Mouse (Mus musculus) midbrain, embryonic 16.5 days (tissue): ENCODE data around the gene Gper1. TPM values are rescaled to one million over a fixed set of nuclear protein-coding genes. Genes with fewer than 3 reads are reported as not detected.

Experiments used
- ATAC-seq: fragments of 200-750 bp; cut with Nextera tagmentation; 2 replicates; pipeline ENCODE4 v1.8.0; 2017; ENCODE audit warnings: moderate TSS enrichment
- H3K27ac ChIP-seq: fragments of 300-500 bp; sonication (generic); 2 replicates; pipeline ENCODE4 v1.5.1; 2014; ENCODE audit warnings: mild to moderate bottlenecking, low read length, mixed read lengths
- H3K27me3 ChIP-seq: fragments of 300-500 bp; sonication (generic); 2 replicates; pipeline ENCODE4 v1.6.1; 2014; ENCODE audit warnings: low read depth, low read length, mixed read lengths; ENCODE audit not compliant: control insufficient read depth, insufficient read depth
- H3K36me3 ChIP-seq: fragments of 300-500 bp; sonication (generic); 2 replicates; pipeline ENCODE4 v1.6.1; 2014; ENCODE audit warnings: mild to moderate bottlenecking, low read length, moderate library complexity, mixed read lengths; ENCODE audit not compliant: control insufficient read depth, insufficient read depth
- H3K4me1 ChIP-seq: fragments of 300-500 bp; sonication (generic); 2 replicates; pipeline ENCODE4 v1.6.1; 2014; ENCODE audit warnings: mild to moderate bottlenecking, low read length, mixed read lengths; ENCODE audit not compliant: control insufficient read depth, insufficient read depth
- H3K4me2 ChIP-seq: fragments of 300-500 bp; sonication (generic); 2 replicates; pipeline ENCODE4 v1.6.1; 2014; ENCODE audit warnings: mild to moderate bottlenecking, low read length, mixed read lengths
- H3K4me3 ChIP-seq: fragments of 300-500 bp; sonication (generic); 2 replicates; pipeline ENCODE4 v1.5.1; 2014; ENCODE audit warnings: low read depth, mild to moderate bottlenecking, low read length, moderate library complexity, mixed read lengths
- H3K9ac ChIP-seq: fragments of 300-500 bp; sonication (generic); 2 replicates; pipeline ENCODE4 v1.6.1; 2014; ENCODE audit warnings: low read depth, low read length, mixed read lengths
- H3K9me3 ChIP-seq: fragments of 300-500 bp; sonication (generic); replicated peaks from 2 replicates; pipeline ENCODE4 v1.6.1; 2014; ENCODE audit warnings: mild to moderate bottlenecking, low read length, mixed read lengths; ENCODE audit not compliant: control insufficient read depth, poor library complexity, severe bottlenecking
- WGBS: fragments of 180-500 bp; shearing (Covaris S2); extraction: QIAGEN DNeasy Blood & Tissue Kit; methylation state at CpG from one replicate; pipeline ENCODE4 v1.1.7; 2014; 5-methylcytosine and 5-hydroxymethylcytosine counted together
- polyA plus RNA-seq: library from polyadenylated mRNA; unstranded; fragments of >200 nt; fragmentation: Nextera tagmentation; extraction: Ambion mirVana; gene quantifications from 2 replicates; pipeline ENCODE4 v1.2.1, GENCODE M21; 2015

Gper1 gene
- polyA plus RNA-seq, 1 experiment from 2014 or later: 9.4 TPM

DNA sequence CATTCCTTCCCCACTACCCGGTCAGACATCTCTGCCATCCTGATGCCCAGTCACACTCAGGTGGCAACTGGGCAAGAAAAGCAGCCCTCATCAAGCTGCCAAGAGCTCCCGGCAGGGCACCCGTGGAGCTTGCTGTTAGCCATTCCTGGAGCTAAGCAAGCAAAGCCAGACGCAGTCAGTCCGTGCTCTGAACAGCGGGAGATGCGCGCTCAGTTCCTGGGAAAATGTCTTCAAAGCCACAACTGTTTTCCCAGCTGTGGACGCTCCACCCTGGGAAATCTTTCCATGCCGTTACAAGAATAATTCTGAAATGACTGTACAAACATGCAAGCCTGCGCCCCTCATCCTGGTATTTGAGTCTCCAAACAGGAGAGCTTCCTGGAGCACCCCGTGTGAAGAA, 19.5 kb downstream of the Gper1 start:
- no peak for ATAC-seq
- no peak overlapping the region for H3K4me2 ChIP-seq
- 0 out of 2 replicates have a peak, but pooled peaks cover 5% of the 10 kb centered on the region for H3K4me1 ChIP-seq
- no peaks in the 10 kb centered on the region for H3K27me3 ChIP-seq
- H3K27ac ChIP-seq: peak overlapping the region; percentile 52
- no peak overlapping the region for H3K9ac ChIP-seq
- no peaks in the 10 kb centered on the region for H3K9me3 ChIP-seq
- H3K36me3 ChIP-seq: no peaks in the 10 kb centered on the region
- WGBS: 76% methylated on average over 12 of the region's 12 CpGs
- H3K4me3 ChIP-seq: no peak overlapping the region

DNA sequence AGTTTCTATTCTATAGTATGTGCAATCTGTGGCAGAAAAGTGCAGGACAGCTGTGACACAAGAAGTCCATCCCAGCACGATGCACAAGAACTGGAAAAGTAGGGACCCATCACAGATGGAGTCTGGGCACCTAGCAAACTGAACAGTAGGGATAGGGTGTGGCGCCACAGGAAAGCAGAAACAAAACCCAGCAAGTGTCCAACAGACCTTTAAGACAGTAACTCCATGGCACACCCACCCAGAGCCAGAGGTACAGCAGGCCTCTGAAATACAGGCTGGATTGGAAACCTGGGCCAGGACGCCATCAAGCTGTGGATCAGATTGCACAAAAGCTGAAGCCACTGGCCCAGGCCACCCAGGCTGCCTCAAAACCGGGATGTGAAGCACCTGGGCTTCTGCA, 20.0 kb downstream of the Gper1 start:
- 83% methylated on average over 4 of the region's 4 CpGs for WGBS

DNA sequence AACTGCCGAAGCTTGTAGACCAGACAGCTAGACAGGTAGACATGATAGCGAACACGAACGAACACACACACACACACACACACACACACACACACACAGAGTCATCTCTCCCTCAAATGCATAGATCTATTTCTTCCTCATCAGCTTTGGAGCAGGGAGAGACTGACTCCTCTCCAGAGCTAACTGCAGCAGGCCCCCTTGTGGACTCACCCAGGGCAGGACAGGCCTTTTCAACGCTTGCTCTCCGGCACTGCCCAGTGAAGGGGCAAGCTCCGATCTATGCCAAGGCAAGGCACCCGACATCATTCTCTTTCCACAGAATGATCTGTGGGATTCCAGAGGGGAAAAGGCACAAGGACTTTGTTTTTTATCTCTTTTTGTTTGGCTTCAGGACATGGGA, 22.3 kb downstream of the Gper1 start:
- Histone ChIP-seq H3K9ac (no peak overlapping the region), H3K4me2 (no peak overlapping the region), H3K36me3 (no peaks in the 10 kb centered on the region), H3K4me3 (no peak overlapping the region), H3K27ac (no peak overlapping the region), H3K27me3 (no peaks in the 10 kb centered on the region), H3K4me1 (peaks cover 3% of the 10 kb centered on the region; the same call in 1 of the 2 replicates), H3K9me3 (no peaks in the 10 kb centered on the region)
- WGBS: 80% methylated on average over 8 of the region's 8 CpGs
- ATAC-seq: no peak

More for the DNA sequence above, 20.0 kb downstream of the Gper1 start:
- Histone ChIP-seq H3K4me2 (no peak overlapping the region), H3K9ac (no peak overlapping the region), H3K27me3 (no peaks in the 10 kb centered on the region), H3K9me3 (no peaks in the 10 kb centered on the region), H3K36me3 (no peaks in the 10 kb centered on the region), H3K4me3 (no peak overlapping the region), H3K4me1 (0 out of 2 replicates have a peak, but pooled peaks cover 5% of the 10 kb centered on the region), H3K27ac (peak overlapping the region; percentile 14; the same call in 1 of the 2 replicates)
- ATAC-seq: no peak

DNA sequence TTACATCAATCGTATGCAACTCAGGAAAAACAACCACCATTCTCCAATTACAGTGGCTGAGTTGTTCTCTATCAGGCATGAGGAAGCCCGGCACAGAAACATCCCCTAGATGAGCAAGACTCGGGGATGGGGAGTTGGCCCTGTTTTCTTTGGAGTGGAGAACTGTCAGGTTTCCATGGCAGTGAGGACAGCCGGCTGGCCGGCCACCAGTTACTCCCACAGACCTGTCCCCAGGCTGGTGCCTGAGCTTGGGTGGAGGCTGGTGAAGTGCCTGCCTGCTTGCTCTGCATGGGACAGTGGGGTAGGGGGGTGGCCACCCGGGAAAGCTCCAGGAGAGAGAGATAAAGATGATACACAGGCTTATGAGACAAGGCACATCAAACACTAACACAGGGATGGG, 25.1 kb downstream of the Gper1 start:
- Histone ChIP-seq H3K9ac (no peak overlapping the region), H3K27ac (no peak overlapping the region), H3K27me3 (no peaks in the 10 kb centered on the region), H3K4me3 (no peak overlapping the region), H3K4me2 (no peak overlapping the region), H3K4me1 (peaks cover 3% of the 10 kb centered on the region; the same call in 1 of the 2 replicates), H3K36me3 (no peaks in the 10 kb centered on the region), H3K9me3 (no peaks in the 10 kb centered on the region)
- no peak for ATAC-seq
- WGBS: 78% methylated on average over 6 of the region's 6 CpGs

DNA sequence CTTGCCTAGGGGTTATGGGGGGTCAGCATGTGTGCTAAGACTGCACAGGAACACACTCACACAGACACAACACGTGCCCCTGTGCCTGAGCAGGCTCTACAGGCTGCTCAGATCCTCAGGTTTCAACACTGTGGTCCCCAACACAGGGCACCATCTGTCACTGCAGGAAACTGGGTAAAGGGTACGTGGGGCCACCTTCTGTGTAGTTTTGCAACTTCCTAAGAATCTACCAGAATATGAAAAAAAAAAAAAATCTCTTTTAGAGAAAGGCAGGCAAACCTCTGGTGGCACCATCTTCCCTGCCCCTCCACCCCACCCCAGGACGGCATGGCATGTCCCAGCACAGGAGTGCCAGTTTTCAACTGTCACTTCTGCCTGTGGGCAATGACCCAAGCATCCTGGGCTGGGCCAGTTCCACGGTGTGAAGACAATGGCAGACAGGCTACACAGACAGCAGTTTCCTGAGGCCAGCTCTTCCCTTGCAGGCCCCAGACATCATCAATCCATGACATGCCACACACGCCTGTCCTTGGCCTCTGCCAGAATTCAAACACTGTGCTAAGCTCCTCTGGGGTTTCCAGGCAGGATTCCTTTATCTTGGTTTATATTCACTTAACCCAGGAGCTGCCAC, 26.3 kb downstream of the Gper1 start:
- H3K27me3 ChIP-seq: no peaks in the 10 kb centered on the region
- H3K4me2 ChIP-seq: no peak overlapping the region
- H3K4me1 ChIP-seq: peaks cover 3% of the 10 kb centered on the region; the same call in 1 of the 2 replicates
- 51% methylated on average over 5 of the region's 5 CpGs for WGBS
- H3K9me3 ChIP-seq: no peaks in the 10 kb centered on the region
- H3K27ac ChIP-seq: 0 out of 2 replicates have a peak overlapping the region, but pooled peaks have one; percentile 28
- no peak for ATAC-seq
- no peaks in the 10 kb centered on the region for H3K36me3 ChIP-seq
- H3K4me3 ChIP-seq: no peak overlapping the region
- H3K9ac ChIP-seq: no peak overlapping the region

DNA sequence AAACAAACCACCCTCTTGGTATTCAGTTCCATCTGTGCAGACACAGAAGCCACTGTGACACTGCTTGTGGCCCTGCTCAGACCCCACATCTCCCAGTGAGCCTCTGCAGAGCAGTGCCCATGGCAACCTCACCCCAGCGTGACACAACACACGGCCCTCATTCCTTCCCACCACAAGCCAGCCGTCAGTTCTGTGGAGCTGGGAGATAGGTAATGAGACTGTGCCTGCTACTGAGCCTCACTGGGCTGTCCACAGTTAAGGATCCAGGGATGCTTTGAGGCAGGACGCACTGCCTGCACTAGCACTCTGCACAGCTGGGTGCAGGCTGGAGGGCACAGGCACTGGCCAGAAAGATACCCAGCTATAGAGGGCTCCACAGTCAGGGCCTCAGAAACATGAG, 27.0 kb downstream of the Gper1 start:
- no peaks in the 10 kb centered on the region for H3K27me3 ChIP-seq
- H3K4me3 ChIP-seq: no peak overlapping the region
- peak overlapping the region; percentile 25; the same call in 1 of the 2 replicates for H3K9ac ChIP-seq
- H3K4me2 ChIP-seq: no peak overlapping the region
- 0 out of 2 replicates have a peak, but pooled peaks have one; percentile 45 for ATAC-seq
- no peaks in the 10 kb centered on the region for H3K36me3 ChIP-seq
- WGBS: 24% methylated on average over 4 of the region's 4 CpGs
- H3K27ac ChIP-seq: 0 out of 2 replicates have a peak overlapping the region, but pooled peaks have one; percentile 28
- H3K9me3 ChIP-seq: no peaks in the 10 kb centered on the region
- peaks cover 3% of the 10 kb centered on the region; the same call in 1 of the 2 replicates for H3K4me1 ChIP-seq

DNA sequence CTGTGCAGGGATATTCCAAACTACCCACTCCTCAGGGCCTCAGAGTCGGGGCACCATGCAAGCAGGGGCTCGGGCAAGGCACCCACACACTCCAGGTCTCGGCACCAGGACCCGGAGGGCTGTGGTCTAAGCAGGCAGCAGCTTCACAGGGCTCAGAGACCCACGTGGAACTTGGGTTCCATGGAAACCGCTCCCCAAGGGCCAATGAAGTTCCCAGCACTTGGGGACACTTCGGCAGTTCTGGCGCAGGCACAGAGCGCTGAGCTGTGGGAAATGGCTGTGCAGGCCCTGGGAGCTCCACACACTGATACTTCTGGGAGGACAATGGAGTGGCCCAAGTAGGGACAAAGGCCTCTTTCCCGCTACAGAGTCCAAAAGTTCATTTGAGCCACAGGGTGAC, 30.1 kb downstream of the Gper1 start:
- Histone ChIP-seq H3K4me2 (no peak overlapping the region), H3K4me1 (peaks cover 3% of the 10 kb centered on the region; the same call in 1 of the 2 replicates), H3K4me3 (no peak overlapping the region), H3K36me3 (no peaks in the 10 kb centered on the region), H3K27ac (no peak overlapping the region), H3K9ac (no peak overlapping the region), H3K9me3 (no peaks in the 10 kb centered on the region), H3K27me3 (no peaks in the 10 kb centered on the region)
- WGBS: 82% methylated on average over 10 of the region's 10 CpGs
- ATAC-seq: no peak

DNA sequence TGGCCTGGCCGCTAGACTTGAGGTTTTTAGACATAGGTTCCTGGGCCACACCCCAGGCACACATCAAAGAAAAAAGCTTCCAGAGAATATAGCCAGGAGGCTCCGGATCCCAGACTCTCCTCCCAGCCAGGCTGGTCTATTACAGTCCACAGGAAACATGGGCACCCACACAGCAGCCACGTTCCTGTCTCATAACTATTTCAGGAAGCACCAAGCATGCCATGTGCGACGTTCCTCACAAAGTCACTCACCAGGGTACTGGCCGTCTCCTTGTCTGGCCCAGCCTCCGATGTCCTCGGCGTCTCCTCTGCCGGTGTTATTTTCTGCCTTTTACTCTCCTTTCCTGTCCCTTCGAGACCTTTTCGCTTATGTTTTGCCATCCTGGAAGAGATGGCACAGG, 32.2 kb downstream of the Gper1 start:
- H3K4me2 ChIP-seq: no peak overlapping the region
- 97% methylated on average over 12 of the region's 12 CpGs for WGBS
- no peak overlapping the region for H3K9ac ChIP-seq
- no peaks in the 10 kb centered on the region for H3K27me3 ChIP-seq
- no peak for ATAC-seq
- no peak overlapping the region for H3K4me3 ChIP-seq
- no peaks in the 10 kb centered on the region for H3K9me3 ChIP-seq
- H3K4me1 ChIP-seq: peaks cover 11% of the 10 kb centered on the region
- no peaks in the 10 kb centered on the region for H3K36me3 ChIP-seq
- H3K27ac ChIP-seq: no peak overlapping the region

DNA sequence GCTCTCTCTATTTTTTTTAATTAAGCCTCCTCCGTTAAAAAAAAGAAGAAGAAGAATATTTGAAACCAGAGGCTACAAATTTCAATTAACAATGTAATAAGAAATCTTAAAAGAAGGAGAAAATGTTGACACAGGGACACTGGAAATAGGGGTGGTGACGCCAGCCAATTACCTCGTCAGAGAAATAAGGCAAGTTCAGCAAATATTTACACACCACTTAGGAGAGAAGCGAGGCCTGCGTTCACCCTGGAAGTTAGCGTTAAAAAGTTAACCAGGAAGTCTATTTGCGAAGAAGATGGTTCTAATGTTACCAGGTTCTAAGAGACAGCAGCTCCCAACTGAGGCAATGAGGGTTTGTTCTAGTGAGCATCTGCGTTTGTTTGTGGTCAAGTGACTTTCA, 34.3 kb downstream of the Gper1 start:
- no peak for ATAC-seq
- no peak overlapping the region for H3K9ac ChIP-seq
- 93% methylated on average over 8 of the region's 8 CpGs for WGBS
- no peak overlapping the region for H3K27ac ChIP-seq
- H3K4me2 ChIP-seq: no peak overlapping the region
- H3K36me3 ChIP-seq: no peaks in the 10 kb centered on the region
- H3K4me1 ChIP-seq: peaks cover 14% of the 10 kb centered on the region
- no peaks in the 10 kb centered on the region for H3K27me3 ChIP-seq
- no peak overlapping the region for H3K4me3 ChIP-seq
- no peaks in the 10 kb centered on the region for H3K9me3 ChIP-seq
